Mouse (Mus musculus) regulatory T cell (primary cell): ENCODE measurements at regions not wholly inside any gene's neighbourhood (a gene's known extent, or its start where the extent isn't known, plus 50 kb on each side); places are given as distances from the start of the nearest gene placed in this dataset.

Experiments
- in situ Hi-C: fragments of 300-600 bp; cut with MboI, MseI; formaldehyde crosslinking; loops from one replicate; pipeline ENCODE4 v1.15.1; 2025; ENCODE audit warnings: high pct_unique_total_duplicates

GRCm38 (mm10) chr16:47081896-47082295 is 583.6 kb upstream of the Nectin3 start:
- in situ Hi-C loops, result loop anchor here (10.0 kb wide), 1 partner anchor 877 kb away; no protein-coding TSS in a partner anchor

GRCm38 (mm10) chr16:47080330-47080729 is 582.0 kb upstream of the Nectin3 start:
- in situ Hi-C loops, result loop anchor here (10.0 kb wide), 1 partner anchor 876 kb away; no protein-coding TSS in a partner anchor

- in situ Hi-C loops, result no loop called here
Observed at GRCm38 (mm10) chr16:47059293-47059963, 561.1 kb upstream of the Nectin3 start.

- in situ Hi-C loops, result no loop called here
Observed at GRCm38 (mm10) chr16:47058811-47059210, 560.5 kb upstream of the Nectin3 start.

GRCm38 (mm10) chr16:47025971-47026370 is 527.6 kb upstream of the Nectin3 start:
- in situ Hi-C loops, result no loop called here

GRCm38 (mm10) chr16:47017486-47017885 is 519.2 kb upstream of the Nectin3 start:
- in situ Hi-C loops, result no loop called here

- in situ Hi-C loops, result no loop called here
Observed at GRCm38 (mm10) chr16:46982910-46983600, 484.7 kb upstream of the Nectin3 start.

GRCm38 (mm10) chr16:46982272-46982909 is 484.1 kb upstream of the Nectin3 start:
- in situ Hi-C loops, result no loop called here

- in situ Hi-C loops, result no loop called here
Observed at GRCm38 (mm10) chr16:46965741-46966140, 467.4 kb upstream of the Nectin3 start.

GRCm38 (mm10) chr16:46956990-46957389 is 458.7 kb upstream of the Nectin3 start:
- in situ Hi-C loops, result loop anchor here (10.0 kb wide), 1 partner anchor 802 kb away; the partner anchor contains the start of gene Gm4737

- in situ Hi-C loops, result no loop called here
Observed at GRCm38 (mm10) chr16:46926060-46926459, 427.7 kb upstream of the Nectin3 start.

GRCm38 (mm10) chr16:46894576-46895203 is 396.4 kb upstream of the Nectin3 start:
- in situ Hi-C loops, result no loop called here

GRCm38 (mm10) chr16:46878739-46879138 is 380.4 kb upstream of the Nectin3 start:
- in situ Hi-C loops, result no loop called here

- in situ Hi-C loops, result no loop called here
Observed at GRCm38 (mm10) chr16:46863959-46864358, 365.6 kb upstream of the Nectin3 start.

- in situ Hi-C loops, result no loop called here
Observed at GRCm38 (mm10) chr16:46849534-46849933, 351.2 kb upstream of the Nectin3 start.

- in situ Hi-C loops, result no loop called here
Observed at GRCm38 (mm10) chr16:46848755-46849154, 350.4 kb upstream of the Nectin3 start.

GRCm38 (mm10) chr16:46847707-46848356 is 349.5 kb upstream of the Nectin3 start:
- in situ Hi-C loops, result no loop called here

GRCm38 (mm10) chr16:46841179-46841578 is 342.9 kb upstream of the Nectin3 start:
- in situ Hi-C loops, result no loop called here

- in situ Hi-C loops, result no loop called here
Observed at GRCm38 (mm10) chr16:46840764-46841163, 342.4 kb upstream of the Nectin3 start.

- in situ Hi-C loops, result no loop called here
Observed at GRCm38 (mm10) chr16:46825147-46825546, 326.8 kb upstream of the Nectin3 start.

GRCm38 (mm10) chr16:46822753-46823152 is 324.4 kb upstream of the Nectin3 start:
- in situ Hi-C loops, result no loop called here

GRCm38 (mm10) chr16:46818215-46818614 is 319.9 kb upstream of the Nectin3 start:
- in situ Hi-C loops, result no loop called here
